Mouse (Mus musculus) gastrocnemius, adult 8-10 months (tissue): ENCODE measurements around the gene Otud7b. TPM values are rescaled to one million over a fixed set of nuclear protein-coding genes. Genes with fewer than 3 reads are reported as not detected.
"Not testable (repeated sequence)": the region's sequence is repeated elsewhere in the genome, so short reads cannot be mapped to it uniquely, and the experiment has no call there.

Source experiments
- DNase-seq, 2 experiments: peaks; one replicate each; pipeline ENCODE4 v3.0.0; 2022; ENCODE audit warnings: low spot score in 2 of 2
- total RNA-seq, 4 experiments: library from RNA; stranded (reverse); gene quantifications; 2 replicates each; pipeline ENCODE4 v1.2.4; 2022

Otud7b gene
- total RNA-seq, 4 experiments from 2014 or later = 61.8 to 77.4 (median 75.8) TPM

DNA sequence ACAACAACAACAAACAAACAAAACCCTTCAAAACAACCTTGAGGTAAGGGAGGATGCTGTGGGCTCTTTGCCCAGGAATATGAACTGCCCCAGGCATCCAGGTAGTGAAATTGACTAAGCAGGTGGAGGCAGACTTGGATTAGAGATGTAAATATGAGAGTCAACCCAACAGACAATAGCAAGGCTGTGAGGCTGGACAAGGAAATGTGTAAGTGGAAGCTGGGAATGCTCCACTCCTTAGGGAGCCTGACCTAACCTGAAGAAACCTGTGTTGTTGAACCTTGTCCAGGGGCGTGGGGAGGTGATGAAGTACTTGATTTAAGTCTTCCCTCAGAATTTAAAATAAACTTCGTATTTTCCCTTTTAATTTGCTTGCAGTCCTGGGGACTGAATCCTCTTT is 74.6 kb downstream of the Otud7b start:
- no peak for DNase-seq

DNA sequence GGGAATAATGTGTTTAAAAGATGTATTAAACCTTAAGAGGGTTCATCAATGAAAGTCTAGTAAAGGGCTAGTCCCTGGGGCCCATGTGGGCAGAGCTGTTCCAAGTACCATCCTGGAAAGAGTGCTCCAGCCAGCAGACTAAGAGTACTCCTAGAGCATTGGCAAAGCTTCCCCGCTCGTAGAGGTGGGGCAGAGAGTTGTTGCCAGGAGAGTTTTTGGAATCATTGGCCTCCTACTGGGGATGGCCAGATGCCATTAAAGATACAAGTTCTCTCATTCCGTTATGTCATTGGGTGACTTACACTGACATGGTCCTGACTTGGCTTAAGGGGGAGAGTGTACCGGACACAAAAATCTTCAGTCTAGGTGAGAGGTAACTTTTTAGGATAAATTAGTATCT is 75.2 kb downstream of the Otud7b start:
- DNase-seq = peak; percentile 32 to 52

DNA sequence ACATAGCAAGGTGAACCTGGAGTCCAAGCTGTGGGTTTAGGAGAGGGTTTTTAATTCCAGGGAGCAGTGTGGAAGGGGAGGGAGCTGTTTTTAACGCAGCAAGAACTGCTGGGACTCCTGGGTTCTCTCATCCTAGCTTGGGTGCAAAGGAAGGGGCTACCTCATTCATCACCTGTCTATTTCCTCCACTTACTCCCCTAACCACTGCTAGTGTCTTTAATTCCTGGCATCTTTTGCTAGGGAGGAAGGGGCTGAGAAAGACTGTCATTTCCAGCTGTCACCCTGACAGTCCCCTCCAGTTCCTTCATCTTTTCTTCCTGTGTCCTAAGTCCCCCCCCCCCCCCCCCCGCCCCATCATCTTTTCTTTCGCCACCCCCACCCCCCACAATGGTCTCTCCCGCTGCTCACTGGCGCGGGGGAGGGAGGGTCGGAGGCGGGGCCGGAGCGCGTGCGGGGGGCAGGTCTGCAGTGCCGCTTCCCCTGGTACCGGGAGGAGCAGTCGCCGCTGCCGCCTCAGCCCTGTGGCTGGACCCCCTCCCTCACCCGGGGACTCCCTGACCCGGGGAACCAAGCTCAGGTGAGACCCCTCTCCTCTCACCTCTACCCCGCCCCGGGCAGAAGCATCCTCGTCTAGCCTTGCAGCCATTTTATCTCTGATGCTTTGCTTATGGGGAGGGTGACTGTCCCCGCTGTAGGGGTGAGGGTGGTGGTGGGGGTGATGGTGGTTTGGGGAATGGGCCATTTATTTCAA is 76.6 kb downstream of the Otud7b start, which contains the start of gene Sv2a:
Gene Sv2a (plus strand): TSS at position 425 of the 751 bp plus-strand sequence.
- no peak for DNase-seq

DNA sequence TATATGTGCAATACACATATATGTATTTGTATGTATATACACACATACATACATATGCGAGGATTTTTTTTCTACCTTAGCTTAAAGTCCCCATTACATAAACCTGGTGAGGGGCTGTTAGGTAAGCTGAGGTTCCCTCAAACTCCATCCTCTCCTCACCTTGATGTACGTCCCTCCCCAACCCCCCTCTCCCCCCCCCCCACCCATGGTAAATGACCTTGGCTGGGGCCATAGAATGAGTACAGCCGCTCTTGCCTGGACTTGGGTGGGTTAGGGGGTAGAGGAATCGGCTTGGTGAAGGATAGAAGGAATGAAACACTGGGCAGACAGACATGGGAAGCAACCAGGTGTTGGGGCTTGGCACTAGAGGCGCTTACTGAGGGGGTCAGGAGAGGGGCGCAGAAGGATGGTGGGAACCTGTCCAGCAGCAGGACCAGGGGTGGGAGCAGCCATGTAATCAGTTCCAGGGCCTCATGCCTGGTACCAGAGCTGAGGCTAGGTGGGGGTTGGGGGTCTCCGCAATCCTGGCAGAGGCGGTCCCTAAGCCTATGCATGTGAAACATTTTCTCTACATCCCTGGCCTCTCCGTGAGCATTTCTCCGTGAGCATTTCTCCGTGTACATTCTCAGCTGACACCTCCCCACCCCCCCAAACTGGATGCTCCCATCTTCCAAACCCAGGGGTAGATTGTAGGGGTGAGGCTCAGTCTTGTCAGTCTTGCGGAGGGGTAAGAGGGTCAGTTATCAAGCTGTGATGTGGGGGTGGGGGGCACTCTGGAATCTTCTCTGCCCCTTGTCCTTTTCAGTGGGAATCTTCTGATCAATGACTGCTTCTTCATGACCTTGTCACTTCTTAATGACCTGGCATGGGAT is 77.4 kb downstream of the Otud7b start:
- DNase-seq = no peak

DNA sequence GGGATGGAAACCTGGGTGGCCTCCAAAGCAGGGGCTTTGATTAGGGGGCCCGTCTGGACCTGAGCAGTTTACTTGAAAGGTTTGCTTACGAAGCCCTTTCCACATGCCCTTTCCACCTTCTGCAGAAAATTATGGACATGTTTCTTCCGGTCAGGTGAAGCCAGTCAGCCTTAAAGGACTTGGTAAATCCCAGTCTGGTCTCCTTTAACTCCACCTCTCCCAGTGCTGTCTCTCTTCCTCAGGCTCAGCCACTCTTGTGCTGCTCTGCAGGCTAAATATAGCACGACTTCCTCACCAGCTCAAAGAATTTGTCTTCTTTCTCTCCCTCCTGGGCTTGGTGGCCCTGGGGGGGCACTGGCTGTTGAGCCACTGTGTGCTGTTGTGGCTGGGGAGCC is 78.1 kb downstream of the Otud7b start:
- DNase-seq = no peak

DNA sequence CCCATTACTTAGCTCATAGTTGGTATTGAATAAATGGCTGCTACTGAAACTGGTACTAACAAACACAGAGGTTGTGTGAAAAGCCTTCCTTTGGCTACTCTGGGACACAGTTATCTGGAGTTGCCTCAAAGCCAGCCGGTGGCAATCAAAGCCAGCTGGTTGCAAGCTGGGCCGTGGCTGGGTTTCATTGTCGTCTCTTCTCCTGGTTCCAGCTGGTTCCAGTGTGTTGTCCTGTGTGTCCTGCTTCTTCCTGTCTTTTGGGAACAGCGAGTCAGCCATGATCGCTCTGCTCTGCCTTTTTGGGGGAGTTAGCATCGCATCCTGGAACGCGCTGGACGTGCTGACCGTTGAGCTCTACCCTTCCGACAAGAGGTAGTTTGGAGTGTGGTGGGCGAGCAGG is 88.7 kb downstream of the Otud7b start:
- no peak for DNase-seq

DNA sequence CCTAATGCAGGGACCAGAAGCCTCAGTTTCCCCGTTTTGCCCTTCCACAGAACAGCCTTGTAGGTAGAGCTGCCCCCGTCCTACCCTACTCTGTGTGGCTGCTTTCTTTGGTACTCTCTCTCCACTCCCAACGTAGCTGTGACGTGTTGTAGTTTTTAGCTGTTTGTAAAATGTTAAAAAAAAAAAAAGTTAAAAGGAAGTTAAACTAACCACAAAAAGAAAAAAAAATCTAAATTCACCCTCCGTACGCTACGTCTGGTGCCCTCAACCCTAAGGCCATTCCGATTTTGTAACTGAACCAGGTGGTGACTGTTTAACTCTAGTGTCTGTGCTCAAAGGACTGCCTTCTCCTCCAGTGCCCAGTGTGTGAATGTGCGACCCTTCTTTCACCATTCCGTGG is 90.6 kb downstream of the Otud7b start:
- DNase-seq = no peak

DNA sequence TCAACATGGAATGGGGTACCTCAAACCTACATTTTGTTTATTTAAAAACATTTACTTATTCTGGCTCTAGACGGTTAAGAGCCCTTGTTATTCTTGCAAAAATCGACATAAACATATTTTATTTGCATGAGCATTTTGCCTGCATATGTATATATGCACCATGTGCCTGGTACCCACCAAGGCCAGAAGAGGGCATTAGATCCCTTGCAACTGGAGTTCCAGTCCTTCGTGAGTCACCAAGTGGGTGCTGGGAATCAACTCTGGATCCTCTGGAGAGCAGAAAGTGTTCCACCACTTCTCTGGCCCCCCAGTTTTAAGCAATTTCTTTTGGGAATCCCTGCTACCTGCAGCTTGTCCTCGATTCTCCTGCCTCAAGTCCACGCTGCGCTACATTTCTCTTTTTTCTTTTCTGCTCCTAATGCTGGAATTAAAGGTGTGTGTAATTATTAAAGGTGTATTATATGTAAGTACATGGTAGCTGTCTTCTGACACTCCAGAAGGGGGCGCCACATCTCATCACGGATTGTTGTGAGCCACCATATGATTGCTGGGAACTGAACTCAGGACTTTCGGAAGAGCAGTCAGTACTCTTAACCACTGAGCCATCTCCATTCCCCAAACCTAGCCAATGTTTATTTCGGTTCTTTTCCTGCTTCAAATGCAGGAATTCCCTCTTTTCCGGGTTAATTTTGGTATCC is 91.4 kb downstream of the Otud7b start:
- no peak for DNase-seq

DNA sequence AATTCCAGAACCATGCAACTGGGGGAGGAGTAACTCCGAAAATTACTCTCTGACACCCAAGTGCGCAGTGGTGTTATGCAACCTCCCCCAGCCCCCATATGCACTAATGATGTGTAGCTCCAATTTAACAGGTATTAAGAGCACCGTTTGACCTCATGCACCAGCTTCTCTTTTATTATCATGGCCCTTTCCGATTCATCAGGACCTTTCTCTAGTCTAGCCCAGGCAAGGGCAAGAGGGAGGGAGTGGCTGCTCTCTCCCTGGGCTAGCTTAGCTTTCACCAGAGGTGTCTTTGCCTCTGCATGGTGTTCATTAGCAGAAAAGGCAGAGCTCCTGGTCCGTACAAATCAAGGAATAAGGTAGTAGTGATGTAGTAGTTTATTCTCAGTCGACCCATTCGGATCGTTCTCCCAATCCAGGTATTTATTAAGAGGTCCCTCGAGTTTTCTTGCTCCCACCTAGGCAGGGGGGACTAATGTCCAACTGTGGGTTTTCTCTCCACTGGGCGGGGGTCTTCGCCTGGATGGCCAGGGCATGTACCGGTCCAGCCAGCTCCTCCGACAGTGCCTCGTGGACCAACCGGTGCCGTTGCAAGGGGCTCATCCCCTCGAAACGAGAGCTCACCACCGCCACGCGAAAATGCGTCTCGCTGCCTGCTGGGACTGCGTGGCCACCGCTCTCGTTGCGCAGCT is 92.3 kb downstream of the Otud7b start:
- DNase-seq = no peak

DNA sequence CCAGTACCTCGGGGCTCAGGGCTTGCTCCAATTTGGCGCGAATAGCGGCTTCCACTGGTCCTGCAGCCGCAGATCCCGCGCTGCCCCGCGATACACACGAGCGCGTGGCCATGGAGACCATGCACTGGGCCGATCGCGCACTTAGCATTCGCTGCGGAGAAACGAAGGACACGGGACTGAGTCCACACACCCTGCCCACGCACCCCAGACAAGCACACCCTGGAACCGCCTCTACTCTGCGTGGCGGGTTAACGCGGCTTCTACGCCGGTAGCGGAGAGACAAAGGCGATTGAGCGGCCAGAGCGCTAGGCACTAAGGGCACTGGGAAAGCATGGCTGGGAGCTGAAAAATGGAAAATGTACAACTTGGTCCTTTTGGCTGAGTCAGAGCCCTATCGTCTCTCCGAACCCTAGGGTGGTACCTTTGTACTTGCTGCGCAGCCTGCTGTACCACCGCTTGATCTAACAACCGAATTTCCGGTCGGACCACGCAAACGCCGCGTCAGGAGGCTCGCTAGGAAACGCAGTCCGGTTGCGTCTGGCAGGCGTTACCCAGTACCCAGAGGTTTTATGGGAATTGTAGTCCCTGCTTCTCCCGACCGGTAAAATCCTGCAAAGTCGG is 92.9 kb downstream of the Otud7b start:
- peak; percentile 70 to 80 for DNase-seq

DNA sequence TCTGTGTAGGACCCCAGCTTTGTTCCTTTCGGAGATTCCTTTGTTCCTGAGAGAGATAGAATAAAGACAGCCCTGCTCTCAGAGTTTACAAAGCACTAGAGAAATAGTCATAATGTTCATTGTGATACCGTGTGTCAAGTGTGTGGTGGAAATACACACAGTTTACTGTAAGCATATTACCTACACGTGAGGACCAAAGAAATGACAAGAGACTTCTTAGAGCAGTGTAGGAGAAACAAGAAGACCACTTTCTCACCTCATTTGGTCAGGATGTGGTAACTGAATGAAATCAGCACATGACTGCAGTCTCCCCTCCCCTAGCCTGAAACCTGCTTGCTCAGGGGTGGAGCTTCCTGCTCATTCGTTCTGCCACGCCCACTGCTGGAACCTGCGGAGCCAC is 93.9 kb downstream of the Otud7b start:
- no peak for DNase-seq

DNA sequence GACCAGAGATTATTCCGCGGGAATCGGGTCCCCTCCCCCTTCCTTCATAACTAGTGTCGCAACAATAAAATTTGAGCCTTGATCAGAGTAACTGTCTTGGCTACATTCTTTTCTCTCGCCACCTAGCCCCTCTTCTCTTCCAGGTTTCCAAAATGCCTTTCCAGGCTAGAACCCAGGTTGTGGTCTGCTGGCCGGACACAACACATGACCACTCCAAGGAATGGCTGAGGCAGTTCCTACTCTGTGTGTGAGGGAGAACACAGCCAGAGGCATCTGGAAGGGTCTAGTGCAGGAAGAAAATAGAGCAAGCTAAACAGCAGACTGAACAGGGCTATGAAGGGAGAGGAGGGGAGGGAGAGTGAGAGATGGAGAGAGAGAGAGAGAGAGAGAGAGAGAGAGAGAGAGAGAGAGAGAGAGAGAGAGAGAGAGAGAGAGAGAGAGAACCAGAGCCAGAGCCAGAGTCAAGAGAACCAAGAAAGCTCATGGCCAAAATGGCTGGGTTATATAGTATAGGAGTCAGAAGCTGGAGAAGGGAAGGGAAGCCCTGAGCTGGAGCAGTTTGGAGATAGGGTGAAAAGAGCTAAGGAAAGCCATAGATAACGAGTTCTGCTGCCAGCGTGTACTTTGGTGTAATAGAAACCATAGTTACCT is 94.4 kb downstream of the Otud7b start:
- not testable (repeated sequence) for DNase-seq

DNA sequence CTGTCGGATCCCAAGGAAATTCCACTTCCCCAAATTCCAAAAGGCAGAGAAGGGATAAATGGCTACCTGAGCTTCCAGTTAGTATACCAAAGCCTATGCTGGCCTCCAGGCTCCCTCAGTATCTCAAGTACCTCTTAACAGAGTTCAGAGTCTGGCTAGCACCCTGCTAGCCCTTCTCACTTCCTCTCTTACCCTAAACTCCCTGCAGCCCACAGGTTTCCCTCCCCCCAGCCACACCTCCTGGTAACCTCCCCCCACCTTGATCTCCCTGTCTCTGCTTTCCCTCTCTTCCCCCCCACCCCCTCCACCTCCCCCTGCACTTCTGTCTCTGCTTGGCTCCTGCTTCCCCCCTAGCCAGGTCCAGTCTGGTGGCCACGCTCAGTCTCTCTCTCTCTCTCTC is 95.4 kb downstream of the Otud7b start:
- no peak for DNase-seq

DNA sequence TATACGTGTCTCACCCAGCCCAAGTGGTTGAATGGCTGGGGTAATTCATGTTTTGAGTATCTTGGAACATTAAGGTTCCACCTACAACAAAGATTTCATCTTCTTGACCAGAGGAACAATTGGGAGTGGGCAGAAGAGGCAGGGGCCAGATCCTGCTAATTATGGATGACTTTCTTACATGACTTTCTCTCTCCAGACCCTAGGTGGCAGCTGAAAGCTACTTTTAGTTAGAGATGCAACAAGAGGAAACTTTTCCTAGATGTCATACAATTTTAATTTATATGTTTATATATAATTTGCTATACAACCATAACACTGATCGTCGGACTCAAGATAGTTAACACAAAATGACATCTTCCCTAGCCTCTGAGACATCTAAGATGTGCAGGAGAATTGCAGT is 103.5 kb downstream of the Otud7b start:
- DNase-seq = no peak

DNA sequence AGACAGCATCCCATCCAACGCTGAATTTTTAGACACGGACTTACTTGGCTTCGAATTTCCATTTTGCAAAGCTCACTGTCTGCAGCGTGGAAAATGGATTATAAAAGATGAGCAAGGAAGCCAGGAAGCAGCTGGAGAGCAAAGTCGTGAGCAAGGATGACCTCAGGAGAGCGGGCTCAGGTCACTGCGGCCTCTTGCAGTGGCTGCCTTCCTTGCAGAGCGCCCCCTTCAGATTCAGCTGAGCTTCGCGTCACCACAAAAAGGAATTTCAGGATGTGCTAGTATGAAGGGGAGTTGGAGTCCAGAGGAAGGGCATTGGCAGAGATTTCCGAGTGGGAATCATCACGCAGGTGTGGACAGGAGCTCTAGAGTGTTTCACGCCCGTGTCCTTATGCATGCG is 104.9 kb downstream of the Otud7b start:
- DNase-seq = no peak

Other genes starting within 250 kb of the Otud7b start
- 10 to 100 TPM; 12.8 to 18.2 (median 15.1) TPM for gene Prpf3, start 248.6 kb upstream of the Otud7b start, total RNA-seq
- gene Mrps21, start 233.0 kb upstream of the Otud7b start, total RNA-seq = 100 to 1,000 TPM; 307 to 343 (median 325) TPM
- 10 to 100 TPM in 3 of 4 experiments, 1 to 10 TPM in 1; 9.4 to 22.7 (median 15.7) TPM for gene Ciart, start 222.3 kb upstream of the Otud7b start, total RNA-seq
- 1 to 10 TPM; 1.1 to 2.1 (median 1.5) TPM for gene BC028528, start 212.5 kb upstream of the Otud7b start, total RNA-seq
- 10 to 100 TPM; 44.6 to 48.2 (median 47.8) TPM for gene Aph1a, start 210.6 kb upstream of the Otud7b start, total RNA-seq
- gene Car14, start 199.8 kb upstream of the Otud7b start, total RNA-seq = 100 to 1,000 TPM in 1 of 4 experiments, 10 to 100 TPM in 3; 41.8 to 112 (median 61.1) TPM
- 100 to 1,000 TPM in 1 of 4 experiments, 10 to 100 TPM in 3; 76.8 to 106 (median 90.5) TPM for gene Anp32e, start 175.3 kb upstream of the Otud7b start, total RNA-seq
- 10 to 100 TPM; 11.3 to 16.5 (median 12.9) TPM for gene Plekho1, start 108.5 kb upstream of the Otud7b start, total RNA-seq
- gene Vps45, start 46.1 kb upstream of the Otud7b start, total RNA-seq = 10 to 100 TPM; 11.3 to 16.8 (median 16.2) TPM
- gene Mtmr11, start 57.5 kb downstream of the Otud7b start, total RNA-seq = 1 to 10 TPM in 3 of 4 experiments, under 1 TPM in 1; 0.68 to 2.1 (median 1.3) TPM
- 10 to 100 TPM in 3 of 4 experiments, 1 to 10 TPM in 1; 9.9 to 12.9 (median 11.6) TPM for gene Sf3b4, start 67.8 kb downstream of the Otud7b start, total RNA-seq
- under 1 TPM; 0.16 to 0.34 (median 0.23) TPM for gene Sv2a, start 76.6 kb downstream of the Otud7b start, total RNA-seq
- gene Bola1, start 115.2 kb downstream of the Otud7b start, total RNA-seq = 10 to 100 TPM; 21.8 to 30.6 (median 25.6) TPM
- 1 to 10 TPM in 2 of 4 experiments, under 1 TPM in 1, not detected in 1; 0.65 to 2.3 (median 1.3) TPM for gene Hist2h2ab, start 115.3 kb downstream of the Otud7b start, total RNA-seq
- gene Hist2h2ac, start 116.4 kb downstream of the Otud7b start, total RNA-seq = 10 to 100 TPM in 2 of 4 experiments, 1 to 10 TPM in 2; 4.4 to 13.7 (median 9.9) TPM
- 1 to 10 TPM; 4.3 to 5.9 (median 5.2) TPM for gene Hist2h2be, start 116.6 kb downstream of the Otud7b start, total RNA-seq
- gene Hist2h3c2, start 134.6 kb downstream of the Otud7b start, total RNA-seq = 1 to 10 TPM; 2.6 to 7.1 (median 4.9) TPM
- 100 to 1,000 TPM; 141 to 187 (median 153) TPM for gene Hist2h2aa2, start 135.7 kb downstream of the Otud7b start, total RNA-seq
- gene Hist2h2aa1, start 141.0 kb downstream of the Otud7b start, total RNA-seq = 1 to 10 TPM in 3 of 4 experiments, not detected in 1; 2.7 to 5.0 (median 4.8) TPM
- gene Hist2h3c1, start 142.2 kb downstream of the Otud7b start, total RNA-seq = not detected
- 1 to 10 TPM; 5.6 to 8.2 (median 6.8) TPM for gene Hist2h4, start 158.8 kb downstream of the Otud7b start, total RNA-seq
- 10 to 100 TPM; 19.4 to 22.9 (median 20.8) TPM for gene Hist2h3b, start 164.1 kb downstream of the Otud7b start, total RNA-seq
- gene Hist2h2bb, start 165.2 kb downstream of the Otud7b start, total RNA-seq = 10 to 100 TPM; 18.8 to 38.2 (median 24.3) TPM
- under 1 TPM in 1 of 4 experiments, not detected in 3; 0.70 TPM for gene Fcgr1, start 189.4 kb downstream of the Otud7b start, total RNA-seq